Mouse (Mus musculus): ENCODE data around the gene Cpsf6. TPM values are rescaled to one million over a fixed set of nuclear protein-coding genes. Genes with fewer than 3 reads are reported as not detected.

Gene Cpsf6
- polyA plus RNA-seq, 1 experiment, result 21.8 TPM

GRCm38 (mm10) chr10:117399839-117400238, 20.0 kb upstream of the Cpsf6 start:
- Histone ChIP-seq H3K27me3 (ENCODE audit: control insufficient read depth, insufficient read depth, insufficient read length) (peaks cover 6% of the 10 kb centered on the region), H3K4me3 (no peak overlapping the region), H3K79me2 (ENCODE audit: control insufficient read depth, insufficient read depth) (no peaks in the 10 kb centered on the region), H3K4me2 (ENCODE audit: low read depth) (no peak overlapping the region), H3K36me3 (ENCODE audit: control insufficient read depth, insufficient read depth) (no peaks in the 10 kb centered on the region), H3ac (ENCODE audit: control insufficient read depth, insufficient read length) (no peak overlapping the region)
- TF ChIP-seq MAX (IDR thresholded peaks at IDR 0.05; ENCODE audit: low read depth) (no peak), USF1 (IDR thresholded peaks at IDR 0.05; ENCODE audit: low read depth) (no peak), MYOD1 (IDR thresholded peaks at IDR 0.05; ENCODE audit: control insufficient read depth in 1 of 3, insufficient read length in 2 of 3, low read depth in 2 of 3) (no peak), REST (IDR thresholded peaks at IDR 0.05; ENCODE audit: insufficient read depth, insufficient read length) (no peak), POLR2A (IDR thresholded peaks at IDR 0.05; ENCODE audit: insufficient read length, low read depth) (no peak), TCF12 (IDR thresholded peaks at IDR 0.05; ENCODE audit: insufficient read depth, poor library complexity, severe bottlenecking) (no peak), CEBPB (IDR thresholded peaks at IDR 0.05; ENCODE audit: insufficient read depth, poor library complexity, severe bottlenecking) (no peak), E2F4 (IDR thresholded peaks at IDR 0.05; ENCODE audit: insufficient read depth) (no peak), POLR2AphosphoS2 (IDR thresholded peaks at IDR 0.05; ENCODE audit: insufficient read length, low read depth) (no peak), MYOG (IDR thresholded peaks at IDR 0.05; ENCODE audit: control insufficient read depth in 1 of 3, insufficient read depth in 1 of 3, insufficient read length in 2 of 3, low read depth in 2 of 3) (no peak), TCF3 (IDR thresholded peaks at IDR 0.05; ENCODE audit: insufficient read length, low read depth) (no peak), SRF (IDR thresholded peaks at IDR 0.05; ENCODE audit: control insufficient read depth, insufficient read length, low read depth) (no peak)

GRCm38 (mm10) chr10:117399196-117399595, 19.4 kb upstream of the Cpsf6 start:
- Histone ChIP-seq H3ac (ENCODE audit: control insufficient read depth, insufficient read length) (no peak overlapping the region), H3K79me2 (ENCODE audit: control insufficient read depth, insufficient read depth) (no peaks in the 10 kb centered on the region), H3K27me3 (ENCODE audit: control insufficient read depth, insufficient read depth, insufficient read length) (peaks cover 6% of the 10 kb centered on the region), H3K4me3 (no peak overlapping the region), H3K36me3 (ENCODE audit: control insufficient read depth, insufficient read depth) (no peaks in the 10 kb centered on the region), H3K4me2 (ENCODE audit: low read depth) (no peak overlapping the region)
- TF ChIP-seq MYOG (IDR thresholded peaks at IDR 0.05; ENCODE audit: control insufficient read depth in 1 of 3, insufficient read depth in 1 of 3, insufficient read length in 2 of 3, low read depth in 2 of 3) (no peak), MAX (IDR thresholded peaks at IDR 0.05; ENCODE audit: low read depth) (no peak), MYOD1 (IDR thresholded peaks at IDR 0.05; ENCODE audit: control insufficient read depth in 1 of 3, insufficient read length in 2 of 3, low read depth in 2 of 3) (no peak), SRF (IDR thresholded peaks at IDR 0.05; ENCODE audit: control insufficient read depth, insufficient read length, low read depth) (no peak), CEBPB (IDR thresholded peaks at IDR 0.05; ENCODE audit: insufficient read depth, poor library complexity, severe bottlenecking) (no peak), USF1 (IDR thresholded peaks at IDR 0.05; ENCODE audit: low read depth) (no peak), POLR2AphosphoS2 (IDR thresholded peaks at IDR 0.05; ENCODE audit: insufficient read length, low read depth) (no peak), TCF12 (IDR thresholded peaks at IDR 0.05; ENCODE audit: insufficient read depth, poor library complexity, severe bottlenecking) (no peak), POLR2A (IDR thresholded peaks at IDR 0.05; ENCODE audit: insufficient read length, low read depth) (no peak), E2F4 (IDR thresholded peaks at IDR 0.05; ENCODE audit: insufficient read depth) (no peak), TCF3 (IDR thresholded peaks at IDR 0.05; ENCODE audit: insufficient read length, low read depth) (no peak), REST (IDR thresholded peaks at IDR 0.05; ENCODE audit: insufficient read depth, insufficient read length) (no peak)

- no peak overlapping the region for H3K4me3 ChIP-seq
- H3K79me2 ChIP-seq (ENCODE audit: control insufficient read depth, insufficient read depth), result no peaks in the 10 kb centered on the region
- TF ChIP-seq REST (IDR thresholded peaks at IDR 0.05; ENCODE audit: insufficient read depth, insufficient read length) (no peak), TCF3 (IDR thresholded peaks at IDR 0.05; ENCODE audit: insufficient read length, low read depth) (no peak), USF1 (IDR thresholded peaks at IDR 0.05; ENCODE audit: low read depth) (no peak), MYOD1 (IDR thresholded peaks at IDR 0.05; ENCODE audit: control insufficient read depth in 1 of 3, insufficient read length in 2 of 3, low read depth in 2 of 3) (no peak), POLR2A (IDR thresholded peaks at IDR 0.05; ENCODE audit: insufficient read length, low read depth) (no peak), TCF12 (IDR thresholded peaks at IDR 0.05; ENCODE audit: insufficient read depth, poor library complexity, severe bottlenecking) (no peak), E2F4 (IDR thresholded peaks at IDR 0.05; ENCODE audit: insufficient read depth) (no peak), CEBPB (IDR thresholded peaks at IDR 0.05; ENCODE audit: insufficient read depth, poor library complexity, severe bottlenecking) (no peak), MYOG (IDR thresholded peaks at IDR 0.05; ENCODE audit: control insufficient read depth in 1 of 3, insufficient read depth in 1 of 3, insufficient read length in 2 of 3, low read depth in 2 of 3) (no peak), SRF (IDR thresholded peaks at IDR 0.05; ENCODE audit: control insufficient read depth, insufficient read length, low read depth) (no peak), MAX (IDR thresholded peaks at IDR 0.05; ENCODE audit: low read depth) (no peak), POLR2AphosphoS2 (IDR thresholded peaks at IDR 0.05; ENCODE audit: insufficient read length, low read depth) (no peak)
- no peak overlapping the region for H3ac ChIP-seq (ENCODE audit: control insufficient read depth, insufficient read length)
- no peak overlapping the region for H3K4me2 ChIP-seq (ENCODE audit: low read depth)
- H3K27me3 ChIP-seq (ENCODE audit: control insufficient read depth, insufficient read depth, insufficient read length), result peaks cover 6% of the 10 kb centered on the region
- no peaks in the 10 kb centered on the region for H3K36me3 ChIP-seq (ENCODE audit: control insufficient read depth, insufficient read depth)
These were observed 18.4 kb upstream of the Cpsf6 start for GRCm38 (mm10) chr10:117398044-117398780.

GRCm38 (mm10) chr10:117397106-117397625, 17.4 kb upstream of the Cpsf6 start:
- H3K36me3 ChIP-seq (ENCODE audit: control insufficient read depth, insufficient read depth), result no peaks in the 10 kb centered on the region
- H3K4me3 ChIP-seq, result no peak overlapping the region
- H3K4me2 ChIP-seq (ENCODE audit: low read depth), result no peak overlapping the region
- H3K27me3 ChIP-seq (ENCODE audit: control insufficient read depth, insufficient read depth, insufficient read length), result peaks cover 6% of the 10 kb centered on the region
- TF ChIP-seq MAX (IDR thresholded peaks at IDR 0.05; ENCODE audit: low read depth), result no peak
- TF ChIP-seq POLR2A (IDR thresholded peaks at IDR 0.05; ENCODE audit: insufficient read length, low read depth), result no peak
- TF ChIP-seq POLR2AphosphoS2 (IDR thresholded peaks at IDR 0.05; ENCODE audit: insufficient read length, low read depth), result no peak
- no peak for TF ChIP-seq MYOD1 (IDR thresholded peaks at IDR 0.05; ENCODE audit: control insufficient read depth in 1 of 3, insufficient read length in 2 of 3, low read depth in 2 of 3)
- TF ChIP-seq REST (IDR thresholded peaks at IDR 0.05; ENCODE audit: insufficient read depth, insufficient read length), result no peak
- no peak for TF ChIP-seq E2F4 (IDR thresholded peaks at IDR 0.05; ENCODE audit: insufficient read depth)
- TF ChIP-seq SRF (IDR thresholded peaks at IDR 0.05; ENCODE audit: control insufficient read depth, insufficient read length, low read depth), result no peak
- no peak for TF ChIP-seq USF1 (IDR thresholded peaks at IDR 0.05; ENCODE audit: low read depth)
- no peak for TF ChIP-seq MYOG (IDR thresholded peaks at IDR 0.05; ENCODE audit: control insufficient read depth in 1 of 3, insufficient read depth in 1 of 3, insufficient read length in 2 of 3, low read depth in 2 of 3)
- TF ChIP-seq TCF3 (IDR thresholded peaks at IDR 0.05; ENCODE audit: insufficient read length, low read depth), result no peak
- H3ac ChIP-seq (ENCODE audit: control insufficient read depth, insufficient read length), result no peak overlapping the region
- no peaks in the 10 kb centered on the region for H3K79me2 ChIP-seq (ENCODE audit: control insufficient read depth, insufficient read depth)

Measured in myocyte (in vitro differentiated cells).